Mouse (Mus musculus): ENCODE results near the gene Pilrb1. TPM values are rescaled to one million over a fixed set of nuclear protein-coding genes. Genes with fewer than 3 reads are reported as not detected.
"Not testable (repeated sequence)": the region's sequence is repeated elsewhere in the genome, so short reads cannot be mapped to it uniquely, and the experiment has no call there.

Gene Pilrb1
- polyA plus RNA-seq (2015; fragmentation: Nextera tagmentation; extraction: Ambion mirVana) = not detected in 2 replicates

GRCm38 (mm10) chr5:137857960-137858710 lies at the start of gene Pilrb1:
TSS of gene Pilrb1 (minus strand) at chr5:137858106.
- not testable (repeated sequence) for H3K4me3 ChIP-seq (ENCODE audit: low read length); H3K9me3 ChIP-seq (ENCODE audit: control insufficient read depth, low read length); H3K9ac ChIP-seq (ENCODE audit: low read depth, low read length); ATAC-seq; H3K27me3 ChIP-seq (replicated peaks; ENCODE audit: control insufficient read depth, insufficient read depth, low read length); H3K36me3 ChIP-seq (ENCODE audit: control insufficient read depth, insufficient read depth, low read length); H3K4me1 ChIP-seq (ENCODE audit: control insufficient read depth, insufficient read depth, low read depth, low read length); H3K27ac ChIP-seq (ENCODE audit: low read depth, low read length); H3K4me2 ChIP-seq (ENCODE audit: low read length)
- WGBS = 79% methylated on average over 1 of the region's 2 CpGs

GRCm38 (mm10) chr5:137897812-137898211 lies 39.9 kb upstream of the Pilrb1 start:
- Histone ChIP-seq H3K27ac (ENCODE audit: low read depth, low read length) (no peak overlapping the region), H3K36me3 (ENCODE audit: control insufficient read depth, insufficient read depth, low read length) (no peaks in the 10 kb centered on the region), H3K4me1 (ENCODE audit: control insufficient read depth, insufficient read depth, low read depth, low read length) (no peaks in the 10 kb centered on the region), H3K27me3 (replicated peaks; ENCODE audit: control insufficient read depth, insufficient read depth, low read length) (no peaks in the 10 kb centered on the region), H3K4me2 (ENCODE audit: low read length) (no peak overlapping the region), H3K9me3 (ENCODE audit: control insufficient read depth, low read length) (no peaks in the 10 kb centered on the region), H3K4me3 (ENCODE audit: low read length) (no peak overlapping the region), H3K9ac (ENCODE audit: low read depth, low read length) (no peak overlapping the region)
- no peak for ATAC-seq
- WGBS = 95% methylated on average over 1 of the region's 1 CpGs

- H3K4me2 ChIP-seq (ENCODE audit: low read length) = no peak overlapping the region
- H3K9ac ChIP-seq (ENCODE audit: low read depth, low read length) = no peak overlapping the region
- H3K9me3 ChIP-seq (ENCODE audit: control insufficient read depth, low read length) = no peaks in the 10 kb centered on the region
- no peak overlapping the region for H3K4me3 ChIP-seq (ENCODE audit: low read length)
- H3K36me3 ChIP-seq (ENCODE audit: control insufficient read depth, insufficient read depth, low read length) = no peaks in the 10 kb centered on the region
- no peaks in the 10 kb centered on the region for H3K27me3 ChIP-seq (replicated peaks; ENCODE audit: control insufficient read depth, insufficient read depth, low read length)
- 49% methylated on average over 1 of the region's 1 CpGs for WGBS
- no peaks in the 10 kb centered on the region for H3K4me1 ChIP-seq (ENCODE audit: control insufficient read depth, insufficient read depth, low read depth, low read length)
- no peak for ATAC-seq
- no peak overlapping the region for H3K27ac ChIP-seq (ENCODE audit: low read depth, low read length)
These were observed 35.0 kb upstream of the Pilrb1 start for GRCm38 (mm10) chr5:137892954-137893353.

- no peaks in the 10 kb centered on the region for H3K27me3 ChIP-seq (replicated peaks; ENCODE audit: control insufficient read depth, insufficient read depth, low read length)
- ATAC-seq = no peak
- no peak overlapping the region for H3K27ac ChIP-seq (ENCODE audit: low read depth, low read length)
- no peaks in the 10 kb centered on the region for H3K4me1 ChIP-seq (ENCODE audit: control insufficient read depth, insufficient read depth, low read depth, low read length)
- H3K9me3 ChIP-seq (ENCODE audit: control insufficient read depth, low read length) = no peaks in the 10 kb centered on the region
- no peak overlapping the region for H3K4me3 ChIP-seq (ENCODE audit: low read length)
- H3K4me2 ChIP-seq (ENCODE audit: low read length) = no peak overlapping the region
- H3K9ac ChIP-seq (ENCODE audit: low read depth, low read length) = no peak overlapping the region
- no peaks in the 10 kb centered on the region for H3K36me3 ChIP-seq (ENCODE audit: control insufficient read depth, insufficient read depth, low read length)
- WGBS = 92% methylated on average over 1 of the region's 1 CpGs
These were observed 29.8 kb upstream of the Pilrb1 start for GRCm38 (mm10) chr5:137887666-137888065.

- whole genome bisulfite sequencing = 3% methylated on average over 2 of the region's 2 CpGs
- Histone ChIP-seq H3K36me3 (ENCODE audit: control insufficient read depth, insufficient read depth, low read length) (no peaks in the 10 kb centered on the region), H3K4me1 (ENCODE audit: control insufficient read depth, insufficient read depth, low read depth, low read length) (no peaks in the 10 kb centered on the region), H3K4me2 (ENCODE audit: low read length) (no peak overlapping the region), H3K9ac (ENCODE audit: low read depth, low read length) (no peak overlapping the region), H3K27ac (ENCODE audit: low read depth, low read length) (no peak overlapping the region), H3K9me3 (ENCODE audit: control insufficient read depth, low read length) (no peaks in the 10 kb centered on the region), H3K4me3 (ENCODE audit: low read length) (no peak overlapping the region), H3K27me3 (replicated peaks; ENCODE audit: control insufficient read depth, insufficient read depth, low read length) (no peaks in the 10 kb centered on the region)
- ATAC-seq = no peak
These were observed 28.0 kb upstream of the Pilrb1 start for GRCm38 (mm10) chr5:137885894-137886293.

GRCm38 (mm10) chr5:137883345-137883744 lies 25.4 kb upstream of the Pilrb1 start:
- no peak overlapping the region for H3K4me2 ChIP-seq (ENCODE audit: low read length)
- 84% methylated on average over 3 of the region's 3 CpGs for WGBS
- no peaks in the 10 kb centered on the region for H3K4me1 ChIP-seq (ENCODE audit: control insufficient read depth, insufficient read depth, low read depth, low read length)
- H3K9ac ChIP-seq (ENCODE audit: low read depth, low read length) = no peak overlapping the region
- H3K27ac ChIP-seq (ENCODE audit: low read depth, low read length) = no peak overlapping the region
- no peak for ATAC-seq
- H3K9me3 ChIP-seq (ENCODE audit: control insufficient read depth, low read length) = no peaks in the 10 kb centered on the region
- H3K36me3 ChIP-seq (ENCODE audit: control insufficient read depth, insufficient read depth, low read length) = no peaks in the 10 kb centered on the region
- H3K4me3 ChIP-seq (ENCODE audit: low read length) = no peak overlapping the region
- no peaks in the 10 kb centered on the region for H3K27me3 ChIP-seq (replicated peaks; ENCODE audit: control insufficient read depth, insufficient read depth, low read length)

- ATAC-seq = no peak
- H3K4me3 ChIP-seq (ENCODE audit: low read length) = no peak overlapping the region
- 85% methylated on average over 4 of the region's 4 CpGs for WGBS
- no peak overlapping the region for H3K4me2 ChIP-seq (ENCODE audit: low read length)
- no peak overlapping the region for H3K9ac ChIP-seq (ENCODE audit: low read depth, low read length)
- H3K9me3 ChIP-seq (ENCODE audit: control insufficient read depth, low read length) = no peaks in the 10 kb centered on the region
- no peaks in the 10 kb centered on the region for H3K27me3 ChIP-seq (replicated peaks; ENCODE audit: control insufficient read depth, insufficient read depth, low read length)
- H3K4me1 ChIP-seq (ENCODE audit: control insufficient read depth, insufficient read depth, low read depth, low read length) = no peaks in the 10 kb centered on the region
- no peak overlapping the region for H3K27ac ChIP-seq (ENCODE audit: low read depth, low read length)
- no peaks in the 10 kb centered on the region for H3K36me3 ChIP-seq (ENCODE audit: control insufficient read depth, insufficient read depth, low read length)
These were observed 25.0 kb upstream of the Pilrb1 start for GRCm38 (mm10) chr5:137882922-137883321.

- no peak for ATAC-seq
These were observed 20.0 kb upstream of the Pilrb1 start for GRCm38 (mm10) chr5:137877860-137878259.

GRCm38 (mm10) chr5:137875054-137875453 lies 17.1 kb upstream of the Pilrb1 start:
- Histone ChIP-seq H3K27me3 (replicated peaks; ENCODE audit: control insufficient read depth, insufficient read depth, low read length) (no peaks in the 10 kb centered on the region), H3K4me1 (ENCODE audit: control insufficient read depth, insufficient read depth, low read depth, low read length) (no peaks in the 10 kb centered on the region), H3K4me2 (ENCODE audit: low read length) (no peak overlapping the region), H3K9me3 (ENCODE audit: control insufficient read depth, low read length) (no peaks in the 10 kb centered on the region), H3K4me3 (ENCODE audit: low read length) (no peak overlapping the region), H3K9ac (ENCODE audit: low read depth, low read length) (no peak overlapping the region), H3K36me3 (ENCODE audit: control insufficient read depth, insufficient read depth, low read length) (no peaks in the 10 kb centered on the region), H3K27ac (ENCODE audit: low read depth, low read length) (no peak overlapping the region)
- no peak for ATAC-seq
- WGBS = 83% methylated on average over 2 of the region's 2 CpGs

More at GRCm38 (mm10) chr5:137877860-137878259, 20.0 kb upstream of the Pilrb1 start:
- Histone ChIP-seq H3K9me3 (ENCODE audit: control insufficient read depth, low read length) (no peaks in the 10 kb centered on the region), H3K4me2 (ENCODE audit: low read length) (no peak overlapping the region), H3K9ac (ENCODE audit: low read depth, low read length) (no peak overlapping the region), H3K4me3 (ENCODE audit: low read length) (no peak overlapping the region), H3K4me1 (ENCODE audit: control insufficient read depth, insufficient read depth, low read depth, low read length) (no peaks in the 10 kb centered on the region), H3K27ac (ENCODE audit: low read depth, low read length) (no peak overlapping the region), H3K36me3 (ENCODE audit: control insufficient read depth, insufficient read depth, low read length) (no peaks in the 10 kb centered on the region), H3K27me3 (replicated peaks; ENCODE audit: control insufficient read depth, insufficient read depth, low read length) (no peaks in the 10 kb centered on the region)
- WGBS = 55% methylated on average over 2 of the region's 2 CpGs
